Mouse (Mus musculus): Measurements from ENCODE around the gene Pde4d. TPM values are rescaled to one million over a fixed set of nuclear protein-coding genes. Genes with fewer than 3 reads are reported as not detected.

Gene Pde4d
- polyA plus RNA-seq, 1 experiment from 2014 or later = 19.1 TPM

- WGBS = 81% methylated on average over 5 of the region's 5 CpGs
- Histone ChIP-seq H3K27me3 (no peaks in the 10 kb centered on the region), H3K36me3 (no peaks in the 10 kb centered on the region), H3K4me2 (replicated peaks) (no peak overlapping the region), H3K4me3 (replicated peaks) (no peak overlapping the region), H3K9me3 (replicated peaks) (no peaks in the 10 kb centered on the region), H3K4me1 (no peaks in the 10 kb centered on the region), H3K9ac (no peak overlapping the region), H3K27ac (replicated peaks) (no peak overlapping the region)
- ATAC-seq (ENCODE audit: insufficient number of reproducible peaks, low FRiP score, low TSS enrichment, low read depth) = no peak
These were observed 1105.8 kb downstream of the Pde4d start for GRCm38 (mm10) chr13:109555513-109555912.

- Histone ChIP-seq H3K27me3 (no peaks in the 10 kb centered on the region), H3K4me1 (no peaks in the 10 kb centered on the region), H3K9ac (no peak overlapping the region), H3K4me3 (replicated peaks) (no peak overlapping the region), H3K27ac (replicated peaks) (no peak overlapping the region), H3K9me3 (replicated peaks) (no peaks in the 10 kb centered on the region), H3K4me2 (replicated peaks) (no peak overlapping the region), H3K36me3 (no peaks in the 10 kb centered on the region)
- no peak for ATAC-seq (ENCODE audit: insufficient number of reproducible peaks, low FRiP score, low TSS enrichment, low read depth)
- WGBS = 92% methylated on average over 4 of the region's 4 CpGs
These were observed 1107.1 kb downstream of the Pde4d start for GRCm38 (mm10) chr13:109556853-109557252.

- no peak overlapping the region for H3K4me3 ChIP-seq (replicated peaks)
- H3K9me3 ChIP-seq (replicated peaks) = no peaks in the 10 kb centered on the region
- WGBS = 65% methylated on average over 12 of the region's 12 CpGs
- no peaks in the 10 kb centered on the region for H3K4me1 ChIP-seq
- no peak overlapping the region for H3K27ac ChIP-seq (replicated peaks)
- H3K4me2 ChIP-seq (replicated peaks) = no peak overlapping the region
- no peak overlapping the region for H3K9ac ChIP-seq
- H3K27me3 ChIP-seq = no peaks in the 10 kb centered on the region
- ATAC-seq (ENCODE audit: insufficient number of reproducible peaks, low FRiP score, low TSS enrichment, low read depth) = no peak
- no peaks in the 10 kb centered on the region for H3K36me3 ChIP-seq
These were observed 1108.9 kb downstream of the Pde4d start for GRCm38 (mm10) chr13:109558341-109559257.

- WGBS = 87% methylated on average over 4 of the region's 4 CpGs
- H3K4me3 ChIP-seq (replicated peaks) = no peak overlapping the region
- H3K27ac ChIP-seq (replicated peaks) = no peak overlapping the region
- no peaks in the 10 kb centered on the region for H3K9me3 ChIP-seq (replicated peaks)
- no peaks in the 10 kb centered on the region for H3K36me3 ChIP-seq
- no peak overlapping the region for H3K9ac ChIP-seq
- no peak overlapping the region for H3K4me2 ChIP-seq (replicated peaks)
- no peak for ATAC-seq (ENCODE audit: insufficient number of reproducible peaks, low FRiP score, low TSS enrichment, low read depth)
- H3K4me1 ChIP-seq = no peaks in the 10 kb centered on the region
- H3K27me3 ChIP-seq = no peaks in the 10 kb centered on the region
These were observed 1110.5 kb downstream of the Pde4d start for GRCm38 (mm10) chr13:109560261-109560660.

GRCm38 (mm10) chr13:109568638-109569468 lies 1119.1 kb downstream of the Pde4d start:
- no peak for ATAC-seq (ENCODE audit: insufficient number of reproducible peaks, low FRiP score, low TSS enrichment, low read depth)
- 89% methylated on average over 20 of the region's 20 CpGs for WGBS
- H3K4me1 ChIP-seq = no peaks in the 10 kb centered on the region
- H3K4me2 ChIP-seq (replicated peaks) = no peak overlapping the region
- no peak overlapping the region for H3K4me3 ChIP-seq (replicated peaks)
- H3K27me3 ChIP-seq = no peaks in the 10 kb centered on the region
- no peak overlapping the region for H3K9ac ChIP-seq
- H3K27ac ChIP-seq (replicated peaks) = no peak overlapping the region
- no peaks in the 10 kb centered on the region for H3K36me3 ChIP-seq
- no peaks in the 10 kb centered on the region for H3K9me3 ChIP-seq (replicated peaks)

- WGBS = 75% methylated on average over 5 of the region's 5 CpGs
- Histone ChIP-seq H3K27me3 (no peaks in the 10 kb centered on the region), H3K9ac (no peak overlapping the region), H3K9me3 (replicated peaks) (no peaks in the 10 kb centered on the region), H3K36me3 (no peaks in the 10 kb centered on the region), H3K4me3 (replicated peaks) (no peak overlapping the region), H3K4me2 (replicated peaks) (no peak overlapping the region), H3K27ac (replicated peaks) (no peak overlapping the region), H3K4me1 (no peaks in the 10 kb centered on the region)
- no peak for ATAC-seq (ENCODE audit: insufficient number of reproducible peaks, low FRiP score, low TSS enrichment, low read depth)
These were observed 1119.7 kb downstream of the Pde4d start for GRCm38 (mm10) chr13:109569491-109569890.

- whole genome bisulfite sequencing = 45% methylated on average over 1 of the region's 1 CpGs
- Histone ChIP-seq H3K4me1 (no peaks in the 10 kb centered on the region), H3K9ac (no peak overlapping the region)
These were observed 1127.0 kb downstream of the Pde4d start for GRCm38 (mm10) chr13:109576725-109577124.

GRCm38 (mm10) chr13:109577454-109577853 lies 1127.7 kb downstream of the Pde4d start:
- no peak for ATAC-seq (ENCODE audit: insufficient number of reproducible peaks, low FRiP score, low TSS enrichment, low read depth)
- no peaks in the 10 kb centered on the region for H3K4me1 ChIP-seq
- no peaks in the 10 kb centered on the region for H3K36me3 ChIP-seq
- no peaks in the 10 kb centered on the region for H3K27me3 ChIP-seq
- H3K4me3 ChIP-seq (replicated peaks) = no peak overlapping the region
- H3K9me3 ChIP-seq (replicated peaks) = no peaks in the 10 kb centered on the region
- 60% methylated on average over 5 of the region's 5 CpGs for WGBS
- no peak overlapping the region for H3K27ac ChIP-seq (replicated peaks)
- no peak overlapping the region for H3K4me2 ChIP-seq (replicated peaks)
- H3K9ac ChIP-seq = no peak overlapping the region

More at GRCm38 (mm10) chr13:109576725-109577124, 1127.0 kb downstream of the Pde4d start:
- H3K4me2 ChIP-seq (replicated peaks) = no peak overlapping the region
- ATAC-seq (ENCODE audit: insufficient number of reproducible peaks, low FRiP score, low TSS enrichment, low read depth) = no peak
- H3K27me3 ChIP-seq = no peaks in the 10 kb centered on the region
- no peaks in the 10 kb centered on the region for H3K9me3 ChIP-seq (replicated peaks)
- no peak overlapping the region for H3K4me3 ChIP-seq (replicated peaks)
- no peaks in the 10 kb centered on the region for H3K36me3 ChIP-seq
- no peak overlapping the region for H3K27ac ChIP-seq (replicated peaks)

GRCm38 (mm10) chr13:109577901-109578300 lies 1128.2 kb downstream of the Pde4d start:
- H3K9me3 ChIP-seq (replicated peaks) = no peaks in the 10 kb centered on the region
- no peaks in the 10 kb centered on the region for H3K36me3 ChIP-seq
- H3K27ac ChIP-seq (replicated peaks) = no peak overlapping the region
- H3K4me2 ChIP-seq (replicated peaks) = no peak overlapping the region
- no peak overlapping the region for H3K9ac ChIP-seq
- 67% methylated on average over 4 of the region's 4 CpGs for WGBS
- no peak for ATAC-seq (ENCODE audit: insufficient number of reproducible peaks, low FRiP score, low TSS enrichment, low read depth)
- H3K4me1 ChIP-seq = no peaks in the 10 kb centered on the region
- H3K27me3 ChIP-seq = no peaks in the 10 kb centered on the region
- no peak overlapping the region for H3K4me3 ChIP-seq (replicated peaks)

- no peak overlapping the region for H3K9ac ChIP-seq
- no peak overlapping the region for H3K4me3 ChIP-seq (replicated peaks)
- no peak overlapping the region for H3K27ac ChIP-seq (replicated peaks)
- no peaks in the 10 kb centered on the region for H3K4me1 ChIP-seq
- no peak overlapping the region for H3K4me2 ChIP-seq (replicated peaks)
- no peaks in the 10 kb centered on the region for H3K36me3 ChIP-seq
- H3K9me3 ChIP-seq (replicated peaks) = no peaks in the 10 kb centered on the region
- ATAC-seq (ENCODE audit: insufficient number of reproducible peaks, low FRiP score, low TSS enrichment, low read depth) = no peak
- 62% methylated on average over 16 of the region's 16 CpGs for WGBS
- H3K27me3 ChIP-seq = no peaks in the 10 kb centered on the region
These were observed 1131.7 kb downstream of the Pde4d start for GRCm38 (mm10) chr13:109581284-109582070.

GRCm38 (mm10) chr13:109590048-109590447 lies 1140.3 kb downstream of the Pde4d start:
- Histone ChIP-seq H3K27ac (replicated peaks) (no peak overlapping the region), H3K4me2 (replicated peaks) (no peak overlapping the region), H3K9ac (no peak overlapping the region), H3K36me3 (no peaks in the 10 kb centered on the region), H3K4me3 (replicated peaks) (no peak overlapping the region), H3K4me1 (no peaks in the 10 kb centered on the region), H3K9me3 (replicated peaks) (no peaks in the 10 kb centered on the region), H3K27me3 (no peaks in the 10 kb centered on the region)
- no peak for ATAC-seq (ENCODE audit: insufficient number of reproducible peaks, low FRiP score, low TSS enrichment, low read depth)
- WGBS = 79% methylated on average over 4 of the region's 4 CpGs

Data from embryonic facial prominence, embryonic 15.5 days (tissue).